Mouse (Mus musculus): ENCODE measurements around the gene Zdhhc14.
"Not testable (repeated sequence)": the region's sequence is repeated elsewhere in the genome, so short reads cannot be mapped to it uniquely, and the experiment has no call there.

The Zdhhc14 gene

GRCm38 (mm10) chr17:5612236-5612635 lies 119.9 kb downstream of the Zdhhc14 start:
- no peak for DNase-seq

- no peak for DNase-seq
Measured at GRCm38 (mm10) chr17:5614771-5615318, 122.5 kb downstream of the Zdhhc14 start.

GRCm38 (mm10) chr17:5621626-5622591 lies 129.6 kb downstream of the Zdhhc14 start:
- DNase-seq = no peak

- no peak for DNase-seq
Measured at GRCm38 (mm10) chr17:5622764-5623163, 130.4 kb downstream of the Zdhhc14 start.

DNA sequence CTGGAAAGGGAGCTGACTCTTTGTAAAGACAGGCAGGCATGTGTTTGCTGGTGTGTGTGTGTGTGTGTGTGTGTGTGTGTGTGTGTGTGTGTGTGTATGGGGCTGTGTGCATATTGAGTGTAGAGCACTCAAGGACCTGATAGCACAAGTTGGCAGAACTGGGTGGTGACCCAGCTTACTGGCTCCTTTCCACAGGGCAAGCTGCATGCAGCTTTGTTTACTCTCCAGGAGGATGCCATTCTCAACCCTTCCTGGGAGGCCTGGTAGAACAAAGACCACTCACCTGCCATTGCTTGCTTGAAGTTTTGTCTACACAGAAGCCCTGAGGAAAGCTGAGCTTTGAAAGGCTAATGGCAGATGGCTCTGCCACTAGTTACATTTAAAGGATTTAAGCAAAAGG lies 130.8 kb downstream of the Zdhhc14 start:
- DNase-seq = no peak

DNA sequence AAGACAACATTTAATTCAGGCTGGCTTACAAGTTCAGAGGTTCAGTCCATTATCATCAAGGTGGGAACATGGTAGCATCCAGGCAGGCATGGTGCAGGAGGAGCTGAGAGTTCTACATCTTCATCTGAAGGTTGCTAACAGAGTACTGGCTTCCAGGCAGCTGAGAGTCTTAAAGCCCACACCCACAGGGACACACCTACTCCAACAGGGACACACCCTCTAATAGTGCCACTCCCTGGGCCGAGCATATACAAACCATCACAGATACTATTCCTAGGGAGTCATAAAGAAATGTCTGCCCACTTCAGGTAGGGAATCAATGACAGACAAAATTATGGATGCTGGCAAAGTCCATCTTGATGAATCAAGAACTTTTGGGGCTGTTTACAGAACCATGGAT lies 132.5 kb downstream of the Zdhhc14 start:
- DNase-seq = not testable (repeated sequence)

DNA sequence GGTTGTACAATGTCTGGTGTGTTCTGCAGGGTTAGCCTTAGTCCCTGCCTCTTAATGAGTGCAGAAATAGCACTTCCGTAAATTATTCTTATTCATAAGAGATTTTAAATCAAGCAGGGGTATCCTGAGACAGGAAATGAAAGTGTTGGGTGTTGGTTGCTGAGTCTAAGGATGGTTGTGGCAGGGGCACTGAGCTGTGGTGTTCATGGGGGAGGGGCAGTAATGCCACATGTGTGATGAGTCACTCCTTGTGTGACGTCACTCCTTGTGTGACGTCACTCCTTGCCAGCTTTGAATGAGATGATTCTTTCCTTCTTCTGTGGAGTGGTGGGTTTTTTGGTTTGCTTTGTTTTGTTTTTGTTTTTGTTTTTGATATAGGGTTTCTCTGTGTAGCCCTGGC lies 134.0 kb downstream of the Zdhhc14 start:
- no peak for DNase-seq

DNA sequence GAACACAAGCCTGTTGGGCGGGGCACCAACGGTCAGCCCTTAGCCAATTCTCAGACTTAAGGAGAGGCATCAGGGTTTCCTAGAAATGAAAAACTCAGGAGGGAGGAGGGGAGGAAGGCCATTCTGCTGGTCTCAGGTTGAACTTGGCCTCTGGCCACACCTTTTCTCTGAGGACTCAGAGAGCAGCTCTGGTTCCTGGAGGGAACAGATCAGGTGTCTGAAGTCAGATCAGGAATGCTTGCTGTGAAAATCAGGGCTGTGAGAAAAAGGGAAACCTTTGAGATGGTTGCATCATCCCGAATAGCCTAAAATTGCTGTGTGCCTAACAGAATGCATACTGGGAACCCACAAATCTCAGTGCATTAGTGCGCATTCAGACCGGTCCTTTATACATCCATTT lies 135.3 kb downstream of the Zdhhc14 start:
- no peak for DNase-seq

DNA sequence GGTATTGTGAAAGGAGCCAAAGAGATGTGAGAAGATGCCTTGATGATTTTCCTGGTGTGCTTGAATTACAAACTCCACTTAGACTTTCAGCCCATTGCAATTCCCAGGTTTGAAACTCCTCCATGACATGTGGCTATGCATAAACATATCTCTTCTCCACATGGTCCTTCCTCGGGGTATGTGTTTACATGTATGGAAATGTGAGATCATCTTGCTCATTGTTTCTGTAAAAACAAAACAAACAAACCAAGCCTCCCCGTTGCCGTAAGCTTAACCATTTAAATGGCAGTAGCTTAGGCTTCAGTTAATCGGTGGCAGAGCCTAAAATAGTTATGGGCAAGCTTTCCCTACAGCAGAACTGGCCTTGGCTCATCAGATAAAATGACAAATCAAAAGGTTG lies 137.3 kb downstream of the Zdhhc14 start:
- DNase-seq = no peak

GRCm38 (mm10) chr17:5635254-5635653 lies 142.9 kb downstream of the Zdhhc14 start:
- no peak for DNase-seq

DNA sequence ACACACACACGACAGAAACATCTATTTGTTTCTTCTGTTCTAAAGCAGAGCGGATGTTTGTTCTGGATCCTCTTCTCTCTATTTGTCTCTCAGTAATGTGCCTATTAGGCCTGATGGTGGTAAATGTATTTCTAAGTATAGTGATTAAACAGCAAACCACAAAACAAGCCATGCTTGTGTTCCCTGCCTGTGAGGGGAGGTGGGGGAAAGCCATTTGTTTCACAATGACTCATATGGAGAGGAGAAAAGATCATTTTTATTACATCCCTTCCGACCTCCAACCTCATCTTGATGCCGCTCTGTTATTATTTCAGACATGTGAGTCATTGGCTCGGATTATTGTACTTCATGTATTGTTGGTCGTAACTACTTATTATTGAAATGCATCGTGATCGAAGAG lies 149.1 kb downstream of the Zdhhc14 start:
- DNase-seq = no peak

- DNase-seq = no peak
Measured at GRCm38 (mm10) chr17:5642918-5643721, 150.8 kb downstream of the Zdhhc14 start.

GRCm38 (mm10) chr17:5650124-5650523 lies 157.8 kb downstream of the Zdhhc14 start:
- DNase-seq = peak; percentile 18

GRCm38 (mm10) chr17:5650642-5651041 lies 158.3 kb downstream of the Zdhhc14 start:
- DNase-seq = no peak

- DNase-seq = no peak
Measured at GRCm38 (mm10) chr17:5651551-5651950, 159.2 kb downstream of the Zdhhc14 start.

- DNase-seq = no peak
Measured at GRCm38 (mm10) chr17:5653981-5654380, 161.6 kb downstream of the Zdhhc14 start.

DNA sequence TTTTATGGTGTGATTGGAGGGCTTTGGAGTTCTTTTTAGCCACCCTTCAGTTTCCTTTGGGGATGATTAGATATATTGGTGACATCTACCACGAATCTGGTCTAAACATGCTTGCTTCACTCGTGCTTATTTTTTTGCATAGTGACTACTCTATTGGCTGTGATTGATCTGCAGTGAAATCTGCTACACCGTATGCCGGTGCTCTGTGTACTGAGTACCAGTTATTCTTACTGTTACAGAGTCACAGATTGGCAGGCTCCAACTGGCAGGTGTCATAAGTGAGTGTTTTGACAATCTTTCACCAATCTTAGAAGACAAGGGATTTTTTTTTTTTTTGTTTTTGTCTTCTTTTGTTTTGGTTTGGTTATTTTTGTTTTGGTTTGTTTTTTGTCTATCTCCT lies 163.2 kb downstream of the Zdhhc14 start:
- DNase-seq = no peak

DNA sequence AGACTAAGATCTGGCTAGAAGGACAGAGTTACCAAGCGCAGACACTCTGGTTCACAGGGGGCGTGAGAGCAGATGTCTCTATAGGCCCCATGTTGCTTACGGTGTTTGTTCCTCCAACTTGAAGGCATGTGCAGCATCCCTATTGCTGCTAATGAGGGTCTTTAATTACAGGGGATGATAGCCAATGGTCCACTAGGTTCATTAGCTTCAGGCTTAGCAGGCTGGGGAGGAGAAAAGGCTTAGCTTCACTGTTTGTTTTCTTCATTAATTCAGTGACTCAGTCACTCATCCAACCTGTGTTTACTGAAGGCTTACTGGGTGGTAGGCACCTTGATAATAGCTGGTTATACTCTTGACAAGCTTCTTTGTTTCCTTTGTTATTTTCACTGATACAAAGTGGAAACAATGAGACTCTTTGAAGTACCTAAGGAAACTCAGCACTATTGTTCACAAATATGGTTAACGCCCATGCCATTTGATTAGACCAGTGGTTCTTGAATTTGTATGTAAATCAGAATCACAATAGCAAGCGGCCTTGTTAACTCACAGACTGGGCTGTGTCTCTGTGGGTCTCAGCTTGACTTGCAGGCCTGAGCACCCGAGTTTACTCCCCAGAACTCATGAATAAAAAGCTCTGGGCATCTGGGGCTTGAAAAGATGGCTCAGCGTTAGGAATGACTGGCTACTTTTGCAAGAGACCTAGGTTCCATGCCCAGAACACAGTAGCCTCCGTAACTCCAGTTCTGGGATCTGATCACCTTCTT lies 168.1 kb downstream of the Zdhhc14 start:
- DNase-seq = no peak

GRCm38 (mm10) chr17:5666652-5667051 lies 174.3 kb downstream of the Zdhhc14 start:
- DNase-seq = no peak

- no peak for DNase-seq
Measured at GRCm38 (mm10) chr17:5668456-5668855, 176.1 kb downstream of the Zdhhc14 start.

DNA sequence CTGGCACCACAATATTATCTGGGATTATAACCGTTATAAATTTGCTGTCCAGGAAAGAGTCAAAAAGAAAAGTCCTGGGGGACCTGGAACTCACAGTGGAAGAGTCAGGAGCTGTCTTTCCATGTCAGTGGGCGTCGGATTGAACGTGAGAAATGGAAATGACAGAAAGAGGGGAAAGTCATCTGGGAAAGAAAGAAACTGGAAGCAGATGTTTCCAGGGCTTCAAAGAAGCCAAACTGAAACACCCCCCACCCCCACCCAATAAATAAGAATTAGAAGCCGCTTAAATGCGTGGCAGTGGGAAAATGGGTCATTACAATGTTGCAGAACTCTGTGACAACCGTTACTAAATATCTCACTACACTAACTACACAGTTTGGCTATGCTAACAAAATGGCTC lies 176.6 kb downstream of the Zdhhc14 start:
- no peak for DNase-seq

- DNase-seq = peak; percentile 29
Measured at GRCm38 (mm10) chr17:5675951-5676350, 183.6 kb downstream of the Zdhhc14 start.

- no peak for DNase-seq
Measured at GRCm38 (mm10) chr17:5679315-5679714, 187.0 kb downstream of the Zdhhc14 start.
